Mouse (Mus musculus): ENCODE measurements around the gene Vmn2r124.
"Not testable (repeated sequence)": the region's sequence is repeated elsewhere in the genome, so short reads cannot be mapped to it uniquely, and the experiment has no call there.

Gene Vmn2r124

GRCm38 (mm10) chr17:18049124-18049523 lies at the start of gene Vmn2r124:
Vmn2r124 (plus strand) TSS chr17:18049424.
- no peak for DNase-seq (ENCODE audit: low read depth, low spot score)

- no peak for DNase-seq (ENCODE audit: low read depth, low spot score)
Observed at GRCm38 (mm10) chr17:18004752-18005151, 44.5 kb upstream of the Vmn2r124 start.

- DNase-seq (ENCODE audit: low read depth, low spot score), result no peak
Observed at GRCm38 (mm10) chr17:18021433-18021832, 27.8 kb upstream of the Vmn2r124 start, which contains the start of gene Fpr-rs4. Fpr-rs4 (plus strand) TSS chr17:18021733.

- DNase-seq (ENCODE audit: low read depth, low spot score), result not testable (repeated sequence)
Observed at GRCm38 (mm10) chr17:18084716-18085115, 35.5 kb downstream of the Vmn2r124 start, which contains the start of gene Vmn2r91. Vmn2r91 (plus strand) TSS chr17:18085016.

GRCm38 (mm10) chr17:18095626-18096025 lies 46.4 kb downstream of the Vmn2r124 start:
- not testable (repeated sequence) for DNase-seq (ENCODE audit: low read depth, low spot score)

GRCm38 (mm10) chr17:18102265-18102664 lies 53.0 kb downstream of the Vmn2r124 start:
- not testable (repeated sequence) for DNase-seq (ENCODE audit: low read depth, low spot score)

Data from R1 (cell line).